Mouse (Mus musculus) thymus, postnatal 0 days (tissue): Measurements from ENCODE around the gene BC030867. TPM values are rescaled to one million over a fixed set of nuclear protein-coding genes. Genes with fewer than 3 reads are reported as not detected.
"Not testable (repeated sequence)": the region's sequence is repeated elsewhere in the genome, so short reads cannot be mapped to it uniquely, and the experiment has no call there.

ENCODE experiments used
- DNase-seq: peaks from one replicate; pipeline ENCODE4 v3.0.0-alpha.2; 2015; ENCODE audit warnings: low spot score
- polyA plus RNA-seq: library from polyadenylated mRNA; unstranded; fragments of >200 nt; fragmentation: Nextera tagmentation; extraction: Ambion mirVana; gene quantifications from 2 replicates; pipeline ENCODE4 v1.2.1, GENCODE M21; 2015

The BC030867 gene
- polyA plus RNA-seq, 1 experiment from 2014 or later, result 8.6 TPM

DNA sequence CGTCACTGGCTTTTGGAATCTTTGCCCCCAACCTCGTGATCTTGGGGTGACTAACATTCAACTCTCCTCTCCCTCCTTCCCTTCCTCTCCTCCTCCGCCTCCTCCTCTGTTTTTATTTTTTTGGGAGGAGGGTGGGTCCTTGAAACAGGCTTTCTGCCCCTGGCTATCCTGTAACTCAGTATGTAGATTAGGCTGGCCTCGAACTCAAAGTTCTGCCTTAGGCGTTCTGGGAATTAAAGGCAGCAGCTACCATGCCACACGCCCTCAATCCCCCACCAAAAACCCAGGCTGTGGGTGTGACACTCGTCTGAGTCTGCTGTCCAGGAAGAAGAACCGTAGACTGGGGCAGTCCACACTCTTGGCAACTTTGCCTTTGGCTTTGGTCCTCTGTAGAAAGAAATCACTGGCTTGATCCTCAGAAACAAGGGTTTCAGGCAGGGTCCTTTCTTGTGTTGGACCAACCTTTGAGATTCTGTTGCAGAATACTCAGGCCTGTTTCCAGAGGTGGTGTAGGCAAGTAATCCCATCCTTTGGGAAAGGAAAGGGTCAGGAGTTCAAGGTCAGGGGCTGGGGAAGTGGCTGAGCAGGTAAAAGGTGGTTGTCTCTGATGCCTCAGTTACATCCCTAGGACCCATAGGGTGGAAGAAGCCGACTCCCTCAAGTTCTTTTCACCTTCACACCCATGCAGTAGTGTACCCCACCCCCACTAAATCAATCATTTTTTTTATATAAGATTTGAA, 839 bp downstream of the BC030867 start:
- DNase-seq, result no peak

DNA sequence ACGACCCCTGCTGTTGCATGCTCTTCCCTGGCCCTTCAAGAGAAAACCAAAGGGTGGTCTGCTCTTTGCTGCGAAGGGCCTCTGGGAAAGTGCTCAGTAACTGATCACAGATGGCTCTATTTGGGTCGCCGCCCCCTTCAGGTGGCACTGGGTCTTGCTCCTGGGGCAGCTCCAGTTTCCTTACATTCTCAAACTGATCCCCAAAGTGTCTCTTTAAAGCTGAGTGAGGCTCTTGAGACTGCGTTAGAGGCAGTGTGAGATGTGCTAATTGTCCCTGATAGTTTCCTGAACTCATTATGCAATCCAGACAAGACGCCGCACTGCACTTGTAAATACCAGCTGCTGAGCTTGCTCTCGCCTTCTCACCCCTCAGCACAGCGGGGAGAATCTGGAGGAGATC, 8.8 kb downstream of the BC030867 start:
- DNase-seq, result no peak

DNA sequence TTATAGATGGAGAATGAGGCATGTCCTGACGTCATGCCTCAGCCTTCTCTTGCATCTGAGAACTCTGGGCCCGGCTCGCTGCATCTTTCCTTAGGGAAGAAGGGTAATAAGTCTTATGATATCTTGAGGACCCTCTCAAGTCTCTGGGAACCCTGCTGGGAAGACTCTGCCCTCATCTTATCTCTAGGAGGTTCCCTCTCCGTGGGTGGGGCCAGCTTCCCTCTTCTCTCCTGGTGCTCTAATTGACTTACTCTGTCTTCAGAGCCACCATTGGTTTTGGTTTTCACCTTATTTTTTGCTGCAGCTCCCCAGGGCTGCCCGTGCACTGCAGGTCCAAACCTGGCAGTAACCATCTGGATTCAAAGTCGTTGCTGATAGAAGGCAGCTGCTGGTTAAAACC, 9.4 kb downstream of the BC030867 start:
- DNase-seq, result no peak

DNA sequence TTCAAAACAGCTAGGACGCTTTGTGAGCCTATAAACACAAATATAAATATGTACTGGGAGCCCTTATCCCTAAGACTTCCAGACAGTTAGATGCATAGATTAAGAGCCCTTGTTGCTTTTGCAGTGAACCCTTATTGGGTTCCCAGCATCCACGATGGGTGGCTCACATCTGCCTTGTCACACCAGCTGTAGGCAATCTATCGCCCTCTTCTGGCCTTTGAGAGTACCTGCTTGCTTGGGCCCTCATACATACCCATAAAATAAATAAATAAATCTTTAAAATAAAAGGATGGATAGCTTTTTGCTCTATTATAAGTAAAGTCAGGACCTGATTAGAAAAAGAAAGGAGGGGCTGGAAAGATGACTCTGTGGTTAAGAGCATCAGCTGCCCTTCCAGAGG, 9.8 kb downstream of the BC030867 start:
- DNase-seq, result peak; percentile 23

DNA sequence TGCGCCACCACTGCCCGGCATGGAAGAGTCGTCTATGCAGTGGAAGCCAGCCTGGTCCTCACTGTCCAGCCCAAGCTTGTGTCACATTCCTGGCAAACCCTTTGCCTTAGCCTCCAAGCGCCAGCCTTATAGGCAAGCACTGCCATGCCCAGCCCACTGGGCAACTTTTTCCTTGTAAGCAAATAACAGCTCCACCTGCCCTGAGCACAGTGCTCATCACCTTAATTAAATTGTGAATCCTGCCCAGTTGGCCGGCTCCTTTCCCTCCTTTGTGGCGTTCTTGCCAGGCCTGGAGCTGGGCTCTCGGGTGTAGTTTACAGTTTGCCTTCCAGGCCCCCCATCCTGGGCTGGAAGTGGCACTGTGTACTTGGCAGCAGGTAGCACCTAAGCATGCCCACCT, 14.5 kb downstream of the BC030867 start:
- DNase-seq, result no peak

DNA sequence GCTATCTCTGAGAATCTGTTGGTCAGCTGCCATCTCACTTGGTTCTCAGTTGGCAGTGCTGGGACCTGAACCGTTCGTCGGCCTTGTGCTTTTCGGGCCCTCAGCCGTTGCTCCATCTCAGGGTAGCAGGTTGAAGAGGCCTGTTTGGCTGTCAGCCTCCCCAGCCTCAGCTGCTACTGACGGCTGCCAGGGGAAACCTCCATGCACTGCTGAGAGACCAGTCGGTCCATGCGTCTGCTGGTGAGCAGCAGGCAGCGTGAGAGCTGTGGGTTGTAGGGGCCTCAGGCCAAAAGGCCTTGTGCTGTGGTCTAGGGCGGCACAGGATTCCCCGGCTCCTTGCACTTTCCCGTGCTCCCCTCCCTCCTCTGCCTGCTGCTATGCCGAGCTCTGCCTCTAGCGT, 17.1 kb downstream of the BC030867 start:
- no peak for DNase-seq

DNA sequence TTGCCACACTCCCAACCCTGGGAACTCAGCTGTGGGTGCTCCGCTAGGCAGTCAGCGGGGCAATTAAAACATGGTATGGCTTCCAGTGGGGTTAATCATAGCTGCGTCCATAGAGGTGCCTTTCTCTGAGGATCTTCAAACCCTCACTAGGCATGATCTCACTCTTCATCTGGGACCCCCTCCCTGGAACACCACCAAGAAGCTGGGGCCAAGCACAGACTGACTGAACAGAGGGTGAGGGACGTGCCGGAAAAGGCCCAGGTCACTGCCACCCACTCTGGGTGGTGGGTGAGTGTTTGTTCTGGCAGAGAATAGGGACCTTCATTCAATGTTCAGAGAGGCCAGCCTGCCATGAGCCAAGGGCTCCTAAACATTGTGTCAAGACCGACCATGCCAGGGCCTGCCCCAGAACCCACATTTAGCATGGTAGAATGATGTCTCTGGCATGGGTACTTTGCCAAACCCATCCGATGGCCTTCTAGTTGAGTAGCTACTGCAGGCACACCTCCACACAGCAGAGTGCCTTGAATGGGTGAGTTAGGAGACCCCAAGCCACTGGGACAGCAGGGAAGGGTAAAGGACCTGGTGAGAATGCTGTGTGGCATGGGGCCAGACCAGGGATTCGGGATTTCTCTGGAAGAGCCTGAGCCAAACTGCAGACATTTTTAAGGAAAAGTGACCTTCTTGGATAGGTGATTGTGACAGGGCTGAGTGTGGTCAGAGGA, 18.1 kb downstream of the BC030867 start:
- no peak for DNase-seq

DNA sequence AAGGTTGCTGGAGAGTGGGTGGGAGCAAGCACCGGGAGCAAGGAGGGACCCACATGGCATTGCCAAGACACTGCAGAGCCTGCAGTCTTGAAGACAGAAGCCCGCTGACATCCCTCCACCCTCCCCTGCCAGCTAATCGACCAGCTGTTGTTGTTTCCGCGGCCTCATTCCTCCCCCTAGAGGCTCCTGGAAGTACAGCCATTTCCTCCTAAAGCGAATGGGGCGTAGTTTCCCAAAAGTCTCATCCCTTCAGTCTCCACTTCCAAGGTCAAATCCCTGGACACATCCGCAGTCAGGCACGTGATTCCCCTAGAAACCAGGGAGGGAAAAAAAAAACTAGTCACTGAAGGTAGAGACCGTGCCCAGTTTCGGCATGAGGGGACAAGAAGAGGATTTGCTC, 18.8 kb downstream of the BC030867 start:
- DNase-seq, result peak; percentile 68

DNA sequence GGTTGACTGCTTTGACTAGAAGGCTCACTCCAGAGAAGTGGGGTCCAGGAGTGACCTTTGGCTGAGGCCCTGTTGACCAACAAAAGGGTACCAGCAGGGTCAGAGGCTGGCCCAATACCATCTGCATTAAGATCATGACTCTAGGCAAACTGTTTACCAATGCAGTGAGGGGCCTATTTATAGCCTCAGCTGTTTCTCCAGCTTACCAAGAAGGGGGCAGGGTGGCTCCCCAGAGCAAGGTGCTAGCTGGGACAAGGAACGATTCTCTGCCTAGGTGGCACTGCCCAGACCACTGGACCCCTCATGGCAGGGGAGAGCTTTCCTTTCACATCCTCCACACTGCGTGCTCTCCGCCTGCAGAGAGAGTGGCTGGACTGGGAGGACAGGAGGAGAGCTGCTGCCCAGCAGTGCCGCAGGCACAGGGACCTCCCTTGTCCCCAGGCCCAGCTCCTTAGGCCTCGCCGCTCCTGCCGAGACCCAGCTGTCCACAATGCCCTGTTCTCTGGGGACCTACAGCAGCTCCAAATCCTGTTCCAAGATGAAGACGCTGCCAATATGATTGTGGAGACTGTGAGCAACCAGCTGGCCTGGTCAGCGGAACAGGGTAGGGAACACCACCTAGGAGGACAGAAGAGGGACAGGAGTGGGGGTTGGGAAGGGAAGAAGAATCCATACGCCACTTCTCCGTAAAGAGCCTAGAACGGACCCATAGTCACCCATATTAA, 20.0 kb downstream of the BC030867 start, which contains the start of gene Asb16:
Gene Asb16, plus strand, starts transcription at position 224 of the 725 bp plus-strand sequence.
- no peak for DNase-seq

DNA sequence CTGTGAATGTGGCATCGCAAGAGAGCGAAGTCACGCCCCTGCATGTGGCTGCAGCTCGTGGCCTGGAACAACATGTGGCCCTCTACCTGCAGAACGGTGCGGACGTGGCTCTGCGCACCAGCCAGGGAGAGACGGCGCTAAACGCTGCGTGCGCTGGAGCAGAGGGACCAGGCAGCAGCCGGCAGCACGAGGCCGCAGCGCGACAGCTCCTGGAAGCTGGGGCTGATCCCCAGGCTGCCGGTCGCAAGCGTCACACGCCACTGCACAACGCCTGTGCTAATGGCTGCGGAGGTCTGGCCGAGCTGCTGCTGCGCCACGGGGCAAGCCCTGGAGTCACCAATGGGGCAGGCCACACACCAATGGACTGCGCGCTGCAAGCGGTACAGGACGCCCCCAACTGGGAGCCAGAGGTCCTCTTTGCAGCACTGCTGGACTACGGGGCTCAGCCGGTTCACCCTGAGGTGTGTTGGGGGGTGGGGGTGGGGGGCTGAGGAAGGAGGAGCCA, 27.8 kb downstream of the BC030867 start:
- DNase-seq, result peak; percentile 21

DNA sequence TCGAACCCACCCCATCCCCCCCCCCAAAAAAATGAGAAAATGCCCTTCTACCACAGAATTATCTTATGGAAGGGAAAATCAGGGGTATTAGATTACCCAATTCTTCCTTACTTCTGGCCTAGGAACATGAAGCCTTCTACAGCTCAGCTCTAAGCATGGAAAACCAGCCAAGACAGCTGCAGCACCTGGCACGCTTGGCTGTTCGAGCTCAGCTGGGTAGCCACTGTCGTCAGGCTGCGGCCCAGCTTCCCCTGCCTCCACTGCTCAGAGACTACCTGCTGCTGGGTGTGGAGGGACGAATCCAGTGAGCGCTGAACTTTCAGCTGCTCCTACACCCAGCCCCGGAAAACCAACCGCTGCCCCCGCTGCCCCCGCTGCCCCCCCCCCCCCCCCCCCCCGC, 29.1 kb downstream of the BC030867 start:
- no peak for DNase-seq

DNA sequence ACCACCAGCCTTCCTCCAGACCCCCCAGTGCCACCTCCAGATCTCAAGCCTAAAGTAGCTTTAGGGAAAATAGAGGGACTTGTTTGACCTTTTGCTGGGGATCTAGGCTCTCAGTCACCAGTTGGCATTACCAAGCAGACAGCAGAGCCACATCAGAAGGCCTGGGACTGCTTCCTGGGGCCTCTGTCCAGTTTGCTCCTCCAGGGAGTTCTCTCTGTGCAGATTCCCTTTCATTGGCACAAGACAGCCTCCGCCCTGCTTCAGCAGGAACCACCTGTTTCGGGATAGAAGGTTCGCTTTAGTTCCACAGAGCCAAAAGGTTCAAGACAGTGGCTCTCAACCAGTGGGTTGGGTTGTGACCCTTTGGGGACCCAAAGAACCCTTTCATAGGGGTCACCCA, 30.9 kb downstream of the BC030867 start:
- DNase-seq, result no peak

DNA sequence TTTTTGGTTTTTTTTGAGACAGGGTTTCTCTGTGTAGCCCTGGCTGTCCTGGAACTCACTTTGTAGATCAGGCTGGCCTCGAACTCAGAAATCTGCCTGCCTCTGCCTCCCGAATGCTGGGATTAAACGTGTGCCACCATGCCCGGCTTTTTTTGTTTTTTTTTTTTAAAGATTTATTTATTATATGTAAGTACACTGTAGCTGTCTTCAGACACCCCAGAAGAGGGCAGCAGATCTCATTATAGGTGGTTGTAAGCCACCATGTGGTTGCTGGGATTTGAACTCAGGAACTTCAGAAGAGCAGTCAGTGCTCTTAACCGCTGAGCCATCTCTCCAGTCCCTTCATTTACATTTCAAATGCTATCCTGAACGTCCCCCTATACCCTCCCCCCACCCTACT, 31.6 kb downstream of the BC030867 start:
- DNase-seq, result not testable (repeated sequence)

DNA sequence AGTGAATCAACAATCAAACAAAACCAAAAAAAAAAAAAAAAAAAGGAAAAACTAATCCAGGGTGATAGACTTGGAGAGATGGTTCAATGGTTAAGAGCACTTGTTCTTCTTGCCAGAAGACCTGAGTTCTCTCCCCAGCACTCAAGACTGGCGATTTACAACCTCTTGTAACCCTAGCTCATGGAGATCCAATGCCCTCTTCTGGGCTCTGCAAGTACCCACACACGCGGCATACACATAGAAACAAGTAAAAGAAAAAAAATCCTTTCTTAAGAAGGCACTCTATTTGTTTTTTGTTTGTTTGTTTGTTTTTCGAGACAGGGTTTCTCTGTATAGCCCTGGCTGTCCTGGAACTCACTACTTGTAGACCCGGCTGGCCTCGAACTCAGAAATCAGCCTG, 35.2 kb downstream of the BC030867 start:
- DNase-seq, result no peak

DNA sequence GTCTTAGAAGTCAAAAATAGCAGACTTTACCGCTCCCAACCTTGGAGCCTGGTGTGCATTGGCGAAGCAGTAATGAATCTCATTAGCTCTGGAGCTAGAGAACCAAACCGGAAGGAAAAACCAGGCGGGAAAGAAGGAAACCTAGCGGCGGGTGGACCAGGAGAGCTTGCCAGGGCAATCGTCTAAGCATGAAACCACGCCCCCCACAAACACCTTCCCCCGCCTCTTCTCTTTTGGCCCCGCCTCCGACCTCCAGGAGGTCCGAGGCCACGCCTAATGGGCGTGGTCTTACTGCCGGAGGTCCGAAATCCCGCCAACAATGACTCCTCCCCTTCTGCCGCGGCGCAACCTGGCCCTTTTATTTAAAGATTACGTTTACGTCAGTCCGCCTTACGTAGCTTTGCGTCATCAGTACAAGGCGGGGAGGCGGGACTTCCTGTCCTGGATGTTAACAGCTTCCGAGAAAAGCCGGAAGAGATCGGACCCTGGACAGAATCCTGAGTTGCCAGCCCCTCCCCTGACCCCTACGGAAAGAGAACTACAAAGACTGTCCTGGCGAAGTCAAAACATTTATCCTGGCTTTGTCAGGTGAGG, 35.9 kb downstream of the BC030867 start, which contains the start of gene Tmub2:
Gene Tmub2, plus strand, starts transcription at position 431 of the 594 bp plus-strand sequence.
- peak; percentile 98 for DNase-seq

DNA sequence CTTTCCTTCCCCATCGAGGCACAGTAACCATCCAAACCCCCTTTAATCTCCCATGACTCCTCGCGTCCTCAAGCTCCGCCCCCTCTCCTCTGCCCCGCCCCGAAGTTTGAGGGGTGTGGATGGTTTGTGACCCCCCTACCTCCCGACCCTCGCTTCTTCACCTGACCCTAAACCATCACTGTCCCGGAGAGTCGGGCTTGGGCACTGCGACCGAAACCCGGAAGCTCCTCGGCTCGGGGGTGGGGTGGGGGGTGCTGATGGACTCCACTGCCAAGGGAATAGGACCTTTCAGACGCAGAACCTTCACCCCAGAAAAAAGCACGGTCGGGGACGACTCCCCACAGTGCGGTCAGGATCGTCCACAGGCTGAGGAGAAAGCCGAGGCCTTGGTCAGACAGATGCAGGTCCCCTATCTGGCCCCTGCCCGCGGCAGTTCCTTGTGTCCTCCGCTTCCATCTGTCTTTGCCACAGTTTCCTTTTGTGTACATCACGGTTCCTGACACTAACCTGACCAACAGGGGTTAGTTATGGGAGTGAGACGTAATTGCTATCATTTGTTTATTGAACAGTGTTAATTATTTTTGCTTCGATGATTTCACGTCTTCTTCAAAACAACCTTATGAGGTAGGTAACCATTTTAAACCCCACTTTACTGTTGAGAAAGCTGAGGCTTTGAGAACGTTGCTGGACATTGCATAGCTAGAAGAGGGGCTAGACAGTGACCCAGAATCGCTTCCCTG, 36.6 kb downstream of the BC030867 start:
- no peak for DNase-seq

DNA sequence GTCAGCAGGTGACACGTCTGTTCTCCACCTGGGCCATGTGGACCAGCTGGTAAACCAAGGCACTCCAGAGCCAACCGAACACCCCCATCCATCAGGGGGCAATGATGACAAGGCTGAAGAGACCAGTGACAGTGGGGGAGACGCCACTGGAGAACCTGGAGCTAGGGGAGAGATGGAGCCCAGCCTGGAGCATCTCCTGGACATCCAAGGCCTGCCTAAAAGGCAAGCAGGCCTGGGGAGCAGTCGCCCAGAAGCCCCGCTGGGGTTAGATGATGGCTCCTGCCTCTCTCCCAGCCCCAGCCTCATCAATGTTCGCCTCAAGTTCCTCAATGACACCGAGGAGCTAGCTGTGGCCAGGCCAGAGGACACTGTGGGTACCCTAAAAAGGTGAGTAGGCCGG, 38.8 kb downstream of the BC030867 start:
- no peak for DNase-seq

DNA sequence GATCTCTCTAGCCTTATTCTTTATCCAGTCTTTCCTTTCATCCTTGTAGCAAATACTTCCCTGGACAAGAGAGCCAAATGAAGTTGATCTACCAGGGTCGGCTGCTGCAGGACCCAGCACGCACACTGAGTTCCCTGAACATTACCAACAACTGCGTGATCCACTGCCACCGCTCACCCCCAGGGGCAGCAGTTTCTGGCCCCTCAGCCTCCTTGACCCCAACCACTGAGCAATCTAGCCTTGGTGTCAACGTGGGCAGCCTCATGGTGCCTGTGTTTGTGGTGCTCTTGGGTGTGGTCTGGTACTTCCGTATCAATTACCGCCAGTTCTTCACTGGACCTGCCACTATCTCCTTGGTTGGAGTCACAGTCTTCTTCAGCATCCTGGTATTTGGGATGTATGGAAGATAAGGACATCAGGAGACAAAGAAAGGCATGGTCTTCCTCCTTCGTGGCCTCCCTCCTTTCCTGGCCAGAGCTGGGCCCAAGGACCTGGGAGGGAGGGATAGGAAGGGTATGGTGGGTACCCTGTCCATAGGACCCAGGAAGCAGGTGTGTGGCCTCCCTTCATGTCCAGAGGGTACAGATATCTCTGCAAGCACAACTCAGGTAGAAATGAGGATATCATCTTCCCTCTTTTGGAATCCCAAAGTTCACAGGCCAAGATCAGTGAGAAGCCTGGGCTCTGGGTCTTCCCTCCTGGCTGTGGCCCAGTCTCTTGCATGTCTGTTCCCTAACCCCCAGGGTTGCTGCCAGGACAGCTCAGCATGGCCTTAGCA, 39.5 kb downstream of the BC030867 start:
- no peak for DNase-seq

DNA sequence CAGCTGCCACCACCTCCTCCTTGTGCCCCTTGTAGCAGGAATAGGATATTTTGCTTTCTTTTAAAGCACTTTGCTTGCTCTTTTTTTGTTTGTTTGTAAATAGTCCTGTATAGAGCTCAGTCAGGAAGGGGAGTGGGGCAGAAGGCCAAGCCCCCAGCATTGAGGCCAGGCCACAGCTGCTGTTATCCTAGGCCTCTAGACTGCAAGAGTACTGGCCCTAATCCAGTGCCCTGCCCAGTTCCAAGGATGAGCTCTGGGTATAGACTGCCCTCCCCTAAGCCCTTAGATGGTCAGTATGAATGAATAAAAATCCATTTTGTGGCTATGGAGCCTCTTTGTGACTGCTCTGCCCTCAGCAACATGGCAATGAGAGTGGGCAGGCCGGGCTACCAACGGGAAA, 40.2 kb downstream of the BC030867 start:
- DNase-seq, result no peak

DNA sequence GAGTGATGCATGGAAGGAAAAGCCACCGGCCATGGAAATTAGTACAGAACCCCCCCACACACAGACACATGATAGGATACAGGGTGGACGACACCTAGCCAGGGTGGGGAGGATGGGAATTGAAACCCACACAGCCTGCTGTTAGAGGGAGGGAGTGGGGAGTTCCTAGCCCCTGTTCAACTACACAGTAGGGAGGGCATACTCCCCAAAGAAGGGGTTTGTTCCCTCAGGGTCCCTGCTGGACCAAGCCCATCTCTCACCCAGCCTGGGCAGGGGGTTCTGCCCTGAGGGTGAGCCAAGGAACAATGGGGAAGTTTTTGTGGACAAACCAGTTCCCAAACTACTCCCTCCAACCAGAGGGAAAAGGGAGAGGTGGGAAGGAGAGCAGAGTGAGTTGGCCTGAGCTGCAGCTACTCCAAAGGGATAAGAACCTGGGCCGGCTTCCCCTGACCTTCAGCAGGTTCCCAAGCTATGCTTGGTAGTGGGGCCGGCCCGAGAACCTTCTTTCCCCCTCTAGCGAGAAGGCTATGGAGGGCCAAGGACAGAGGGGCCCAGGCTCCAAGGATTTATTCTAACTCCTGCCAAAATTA, 40.9 kb downstream of the BC030867 start:
- no peak for DNase-seq
